Mouse (Mus musculus) urinary bladder, adult 18-20 months (tissue): ENCODE data around the gene Hsd17b13.
"Not testable (repeated sequence)": the region's sequence is repeated elsewhere in the genome, so short reads cannot be mapped to it uniquely, and the experiment has no call there.

ENCODE experiments used
- DNase-seq, 2 experiments: peaks; one replicate each; pipeline ENCODE4 v3.0.0; 2022; ENCODE audit warnings: low spot score in 2 of 2, mixed read lengths in 2 of 2

Gene Hsd17b13

GRCm38 (mm10) chr5:103980705-103981560 is 3.7 kb upstream of the Hsd17b13 start:
- no peak for DNase-seq

- no peak for DNase-seq
Measured at GRCm38 (mm10) chr5:103977907-103978570, 829 bp upstream of the Hsd17b13 start.

GRCm38 (mm10) chr5:103975736-103976135 is 1.5 kb downstream of the Hsd17b13 start:
- no peak for DNase-seq

GRCm38 (mm10) chr5:103972801-103973200 is 4.4 kb downstream of the Hsd17b13 start:
- no peak for DNase-seq

- no peak for DNase-seq
Measured at GRCm38 (mm10) chr5:103972379-103972778, 4.8 kb downstream of the Hsd17b13 start.

- DNase-seq = no peak
Measured at GRCm38 (mm10) chr5:103971051-103971450, 6.2 kb downstream of the Hsd17b13 start.

GRCm38 (mm10) chr5:103962935-103963429 is 14.2 kb downstream of the Hsd17b13 start:
- no peak for DNase-seq

- no peak for DNase-seq
Measured at GRCm38 (mm10) chr5:103954638-103955037, 22.6 kb downstream of the Hsd17b13 start.

- DNase-seq = no peak
Measured at GRCm38 (mm10) chr5:103953135-103954083, 23.8 kb downstream of the Hsd17b13 start.

GRCm38 (mm10) chr5:103950138-103950537 is 27.1 kb downstream of the Hsd17b13 start:
- not testable (repeated sequence) for DNase-seq

- no peak for DNase-seq
Measured at GRCm38 (mm10) chr5:103943183-103943582, 34.0 kb downstream of the Hsd17b13 start.

GRCm38 (mm10) chr5:103939856-103940255 is 37.4 kb downstream of the Hsd17b13 start:
- DNase-seq = no peak

GRCm38 (mm10) chr5:103939350-103939652 is 37.9 kb downstream of the Hsd17b13 start:
- no peak for DNase-seq

GRCm38 (mm10) chr5:103938547-103939349 is 38.5 kb downstream of the Hsd17b13 start:
- DNase-seq = no peak

GRCm38 (mm10) chr5:103936906-103937589 is 40.2 kb downstream of the Hsd17b13 start:
- DNase-seq = no peak

- not testable (repeated sequence) for DNase-seq
Measured at GRCm38 (mm10) chr5:103931924-103932323, 45.3 kb downstream of the Hsd17b13 start.

- DNase-seq = no peak
Measured at GRCm38 (mm10) chr5:103930511-103930910, 46.7 kb downstream of the Hsd17b13 start.

- DNase-seq = no peak
Measured at GRCm38 (mm10) chr5:103928196-103928550, 49.0 kb downstream of the Hsd17b13 start.

GRCm38 (mm10) chr5:103927429-103928195 is 49.6 kb downstream of the Hsd17b13 start:
- peak; percentile 80 to 88 for DNase-seq

GRCm38 (mm10) chr5:103926398-103926797 is 50.8 kb downstream of the Hsd17b13 start:
- no peak for DNase-seq
